Mouse (Mus musculus) intestine, embryonic 16.5 days (tissue): Measurements from ENCODE around the gene Sgk1. TPM values are rescaled to one million over a fixed set of nuclear protein-coding genes. Genes with fewer than 3 reads are reported as not detected.
"Not testable (repeated sequence)": the region's sequence is repeated elsewhere in the genome, so short reads cannot be mapped to it uniquely, and the experiment has no call there.

ENCODE experiments used
- ATAC-seq: fragments of 200-750 bp; cut with Nextera tagmentation; 2 replicates; pipeline ENCODE4 v1.8.0; 2017; ENCODE audit warnings: moderate TSS enrichment, moderate library complexity
- H3K27ac ChIP-seq: fragments of 300-500 bp; sonication (generic); 2 replicates; pipeline ENCODE4 v1.5.1; 2014; ENCODE audit warnings: mild to moderate bottlenecking, low read length
- H3K27me3 ChIP-seq: fragments of 300-500 bp; sonication (generic); replicated peaks from 2 replicates; pipeline ENCODE4 v1.6.1; 2014; ENCODE audit warnings: low read length, control low read depth, mixed read lengths; ENCODE audit not compliant: control insufficient read depth, insufficient read depth
- H3K36me3 ChIP-seq: fragments of 300-500 bp; sonication (generic); 2 replicates; pipeline ENCODE4 v1.6.1; 2014; ENCODE audit warnings: low read length, control low read depth; ENCODE audit not compliant: control insufficient read depth, insufficient read depth
- H3K4me1 ChIP-seq: fragments of 300-500 bp; sonication (generic); 2 replicates; pipeline ENCODE4 v1.6.1; 2014; ENCODE audit warnings: low read length, control low read depth, mixed read lengths; ENCODE audit not compliant: control insufficient read depth, insufficient read depth
- H3K4me2 ChIP-seq: fragments of 300-500 bp; sonication (generic); 2 replicates; pipeline ENCODE4 v1.6.1; 2014; ENCODE audit warnings: low read depth, low read length, control low read depth
- H3K4me3 ChIP-seq: fragments of 300-500 bp; sonication (generic); 2 replicates; pipeline ENCODE4 v1.5.1; 2014; ENCODE audit warnings: mild to moderate bottlenecking, low read length
- H3K9ac ChIP-seq: fragments of 300-500 bp; sonication (generic); 2 replicates; pipeline ENCODE4 v1.6.1; 2014; ENCODE audit warnings: low read depth, low read length
- H3K9me3 ChIP-seq: fragments of 300-500 bp; sonication (generic); 2 replicates; pipeline ENCODE4 v1.6.1; 2016; ENCODE audit warnings: low read length, control low read depth; ENCODE audit not compliant: control insufficient read depth
- WGBS: fragments of 180-500 bp; shearing (Covaris S2); extraction: QIAGEN DNeasy Blood & Tissue Kit; methylation state at CpG from one replicate; pipeline ENCODE4 v1.1.7; 2014; 5-methylcytosine and 5-hydroxymethylcytosine counted together
- polyA plus RNA-seq: library from polyadenylated mRNA; unstranded; fragments of >200 nt; fragmentation: Nextera tagmentation; extraction: Ambion mirVana; gene quantifications from 2 replicates; pipeline ENCODE4 v1.2.1, GENCODE M21; 2015

Gene Sgk1
- polyA plus RNA-seq, 1 experiment from 2014 or later: 35.1 TPM

GRCm38 (mm10) chr10:22017469-22018159, 135.6 kb downstream of the Sgk1 start:
- no peak overlapping the region for H3K9ac ChIP-seq
- H3K4me3 ChIP-seq: no peak overlapping the region
- H3K4me1 ChIP-seq: 0 out of 2 replicates have a peak, but pooled peaks cover 2% of the 10 kb centered on the region
- no peaks in the 10 kb centered on the region for H3K27me3 ChIP-seq
- WGBS: 57% methylated on average over 16 of the region's 16 CpGs
- H3K27ac ChIP-seq: no peak overlapping the region
- H3K36me3 ChIP-seq: no peaks in the 10 kb centered on the region
- no peak for ATAC-seq
- no peaks in the 10 kb centered on the region for H3K9me3 ChIP-seq
- H3K4me2 ChIP-seq: no peak overlapping the region

GRCm38 (mm10) chr10:22018618-22019017, 136.6 kb downstream of the Sgk1 start:
- H3K4me3 ChIP-seq: no peak overlapping the region
- no peaks in the 10 kb centered on the region for H3K36me3 ChIP-seq
- WGBS: 92% methylated on average over 4 of the region's 4 CpGs
- no peak overlapping the region for H3K4me2 ChIP-seq
- 0 out of 2 replicates have a peak, but pooled peaks cover 2% of the 10 kb centered on the region for H3K4me1 ChIP-seq
- no peaks in the 10 kb centered on the region for H3K27me3 ChIP-seq
- no peaks in the 10 kb centered on the region for H3K9me3 ChIP-seq
- H3K9ac ChIP-seq: no peak overlapping the region
- no peak overlapping the region for H3K27ac ChIP-seq
- no peak for ATAC-seq

GRCm38 (mm10) chr10:22034303-22034702, 152.3 kb downstream of the Sgk1 start:
- no peak for ATAC-seq
- no peak overlapping the region for H3K27ac ChIP-seq
- no peaks in the 10 kb centered on the region for H3K27me3 ChIP-seq
- WGBS: 11% methylated on average over 9 of the region's 9 CpGs
- H3K4me1 ChIP-seq: no peaks in the 10 kb centered on the region
- H3K4me3 ChIP-seq: no peak overlapping the region
- no peak overlapping the region for H3K4me2 ChIP-seq
- no peak overlapping the region for H3K9ac ChIP-seq
- H3K9me3 ChIP-seq: no peaks in the 10 kb centered on the region
- H3K36me3 ChIP-seq: no peaks in the 10 kb centered on the region

GRCm38 (mm10) chr10:22036256-22036655, 154.3 kb downstream of the Sgk1 start:
- not testable (repeated sequence) for H3K4me1 ChIP-seq, H3K36me3 ChIP-seq, H3K27me3 ChIP-seq, H3K9me3 ChIP-seq, ATAC-seq, H3K4me3 ChIP-seq, H3K4me2 ChIP-seq, H3K9ac ChIP-seq, H3K27ac ChIP-seq
- 10% methylated on average over 3 of the region's 3 CpGs for WGBS

Other genes with a start within 250 kb of the Sgk1 start
- gene 4930444G20Rik, start 185.9 kb downstream of the Sgk1 start, polyA plus RNA-seq: not detected in 2 replicates